Mouse (Mus musculus) CD4-positive, CD25-positive, alpha-beta regulatory T cell, adult 4 months (primary cell): ENCODE measurements around the gene Ghrhr. TPM values are rescaled to one million over a fixed set of nuclear protein-coding genes. Genes with fewer than 3 reads are reported as not detected.

Experiments
- ATAC-seq: one replicate; pipeline ENCODE4 v1.8.0; 2017
- polyA plus RNA-seq, 2 experiments: library from polyadenylated mRNA; unstranded; fragments of 100-300 nt; shearing (Covaris generic); gene quantifications; one replicate each; pipeline ENCODE4 v1.2.1; 2017

Gene Ghrhr
- polyA plus RNA-seq, 2 experiments from 2014 or later: not detected

DNA sequence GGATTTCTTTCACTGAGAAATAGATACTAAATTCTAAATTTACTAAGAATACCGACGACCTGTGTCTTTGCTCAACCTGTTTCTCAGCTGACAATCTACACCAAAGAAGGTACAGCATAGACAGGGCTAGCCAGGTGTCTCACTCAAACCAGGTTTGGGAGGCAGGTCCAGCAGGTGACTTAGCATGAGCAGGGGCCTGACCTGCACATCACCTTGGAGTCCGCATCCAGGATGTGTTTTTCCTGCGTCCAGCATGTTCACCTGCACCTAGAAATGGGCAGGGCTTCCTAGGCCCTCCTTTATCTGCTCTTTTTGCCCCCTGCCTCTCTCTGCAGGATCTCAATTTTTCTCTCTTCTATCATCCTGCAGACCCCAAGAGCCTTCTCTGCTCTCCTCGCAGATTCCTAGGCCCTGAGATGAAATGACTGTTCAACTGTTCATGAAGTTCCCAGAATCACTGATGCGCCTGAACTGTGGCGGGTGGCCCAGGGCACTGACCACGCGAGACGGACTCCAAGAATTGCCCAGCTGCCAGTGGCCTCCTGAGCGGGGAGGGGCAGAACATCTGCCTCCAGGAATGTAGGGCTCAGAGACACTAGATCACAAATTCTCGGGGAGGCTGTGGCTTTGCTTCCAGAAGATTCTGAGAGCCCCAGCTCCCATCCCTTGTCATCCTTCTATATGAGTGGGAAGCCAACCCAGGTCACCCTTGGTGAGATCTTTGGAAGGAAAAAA is 22.2 kb upstream of the Ghrhr start:
- no peak for ATAC-seq

DNA sequence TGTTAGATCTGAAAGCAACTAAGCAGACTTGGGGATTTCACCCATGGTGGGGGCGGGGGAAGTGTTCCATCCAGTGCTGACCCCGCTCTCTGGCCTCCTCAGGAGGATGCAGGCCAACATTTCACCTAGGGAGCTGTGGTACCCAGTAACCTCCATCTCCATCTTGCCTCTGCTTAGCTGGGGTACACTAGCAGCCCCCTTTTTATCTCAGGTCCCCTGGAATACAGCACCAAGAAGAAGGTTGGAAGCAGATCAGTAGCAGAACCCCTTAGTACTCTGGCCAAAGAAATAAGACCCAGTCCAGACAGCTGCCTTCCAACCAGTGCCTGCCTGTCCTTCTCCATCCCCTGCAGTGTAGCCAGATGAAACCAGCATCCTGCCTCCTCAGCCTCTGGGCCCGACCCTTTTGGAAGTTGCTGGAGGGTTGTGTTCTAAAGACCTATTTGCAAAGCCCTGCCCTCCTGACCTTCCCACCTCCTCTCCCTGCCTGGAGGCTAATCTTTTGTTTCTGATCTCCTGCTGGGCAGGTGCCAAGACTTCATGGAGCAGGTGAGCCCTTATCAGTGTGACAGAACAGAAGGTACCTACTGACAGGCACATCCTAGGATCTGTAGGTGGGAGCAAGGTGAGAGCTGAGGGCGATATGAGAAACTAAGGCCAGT is 21.5 kb upstream of the Ghrhr start:
- no peak for ATAC-seq

DNA sequence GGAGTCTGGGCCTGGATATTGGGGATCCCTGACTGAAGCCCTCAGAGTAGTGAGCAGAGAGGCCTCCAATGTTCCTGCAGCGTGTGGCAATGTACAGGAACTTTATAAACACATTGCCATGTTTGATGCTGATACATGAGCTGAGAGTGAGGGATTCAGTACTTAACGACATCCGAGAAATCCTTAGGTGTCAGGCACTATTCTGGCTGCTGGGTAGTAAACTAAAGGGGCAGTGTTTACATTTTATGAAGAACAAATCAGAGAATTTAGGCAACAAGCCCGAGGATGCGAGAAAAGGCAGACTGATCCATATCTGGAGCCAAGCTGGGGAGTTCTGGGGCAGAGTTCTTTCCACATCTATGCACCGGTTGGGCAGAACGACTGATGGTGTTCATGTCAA is 20.5 kb upstream of the Ghrhr start:
- ATAC-seq: no peak

DNA sequence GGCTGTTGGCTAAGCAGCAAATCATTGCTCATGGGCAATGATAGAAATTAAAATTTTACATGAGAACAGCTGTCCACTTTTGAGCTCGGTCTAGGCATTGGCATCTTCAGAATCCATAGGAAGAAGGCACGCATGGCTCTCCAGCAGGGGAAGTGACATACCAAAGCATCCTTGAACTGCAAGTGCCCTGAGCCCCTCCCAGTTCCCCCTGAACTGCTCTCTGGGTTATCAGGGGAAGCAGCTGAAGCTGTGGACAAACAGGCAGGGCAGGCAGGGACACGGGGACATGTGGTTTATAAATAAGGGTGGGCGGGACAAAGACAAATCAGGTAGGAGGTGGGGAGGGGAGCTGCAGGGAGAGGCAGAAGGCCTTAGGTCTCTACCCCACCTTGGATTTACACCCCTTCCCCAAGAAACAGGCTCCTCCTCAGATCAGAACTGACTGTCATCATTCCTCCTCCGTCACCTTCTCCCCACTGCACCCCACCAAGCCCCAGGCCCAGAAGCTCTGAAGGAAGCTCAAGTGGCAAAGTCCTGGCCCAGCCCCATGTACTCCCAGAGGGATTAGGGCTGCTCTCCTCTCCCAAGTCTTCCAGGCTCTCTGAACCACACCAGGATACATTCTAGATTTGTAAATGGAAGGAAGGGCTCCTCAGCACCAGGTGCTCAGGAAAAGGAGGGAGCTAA is 19.9 kb upstream of the Ghrhr start:
- no peak for ATAC-seq

DNA sequence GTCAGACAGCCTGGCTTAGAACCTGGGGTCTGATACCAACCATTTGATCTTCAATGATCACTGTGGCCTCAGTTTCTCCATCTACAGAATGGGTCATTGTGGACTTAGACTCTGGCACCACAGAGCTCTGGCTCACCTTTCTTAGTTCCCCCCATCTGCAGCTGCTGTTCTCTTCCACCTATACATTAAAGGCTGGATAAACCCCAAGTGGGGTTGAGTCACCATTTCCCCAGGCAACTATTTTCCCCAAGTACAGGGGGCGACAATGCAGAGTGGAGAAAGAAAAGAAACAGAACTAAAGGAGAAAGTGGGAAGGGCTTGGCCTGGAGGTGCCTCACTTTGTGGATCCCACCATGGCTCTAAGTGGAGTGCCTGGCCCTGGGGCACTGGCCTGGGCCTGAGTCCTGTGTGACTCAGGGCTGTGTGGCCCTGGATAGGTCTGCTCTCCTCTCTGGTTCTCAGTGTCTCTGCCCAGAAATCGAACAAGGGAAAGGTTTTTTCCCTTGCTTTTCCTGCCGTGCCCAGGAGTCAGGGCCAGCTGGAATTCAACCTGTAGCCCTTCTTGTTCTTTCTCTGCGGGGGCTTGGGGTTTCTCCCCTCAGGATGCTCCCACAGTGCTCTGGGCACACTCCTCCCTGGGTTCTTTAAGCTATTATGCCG is 19.0 kb upstream of the Ghrhr start:
- ATAC-seq: no peak

DNA sequence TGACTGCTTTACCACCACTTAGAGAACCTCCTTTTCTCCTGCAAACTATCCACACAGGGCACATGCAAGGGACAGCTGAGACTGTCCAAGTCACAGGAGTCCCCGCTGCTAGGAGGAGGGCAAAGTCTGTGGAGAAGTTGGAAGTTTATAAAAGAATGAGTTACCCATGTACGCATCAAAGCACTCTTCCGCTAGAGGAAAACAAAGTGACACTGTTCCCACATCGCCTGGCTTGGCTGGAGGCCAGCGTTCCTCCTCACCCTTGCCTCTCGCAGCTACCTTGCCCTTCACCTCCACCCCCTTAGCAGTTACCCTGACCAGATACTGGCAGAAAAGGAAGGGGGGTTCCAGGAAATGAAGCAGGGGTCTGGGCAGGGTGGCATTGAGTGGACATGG is 18.5 kb upstream of the Ghrhr start:
- no peak for ATAC-seq

DNA sequence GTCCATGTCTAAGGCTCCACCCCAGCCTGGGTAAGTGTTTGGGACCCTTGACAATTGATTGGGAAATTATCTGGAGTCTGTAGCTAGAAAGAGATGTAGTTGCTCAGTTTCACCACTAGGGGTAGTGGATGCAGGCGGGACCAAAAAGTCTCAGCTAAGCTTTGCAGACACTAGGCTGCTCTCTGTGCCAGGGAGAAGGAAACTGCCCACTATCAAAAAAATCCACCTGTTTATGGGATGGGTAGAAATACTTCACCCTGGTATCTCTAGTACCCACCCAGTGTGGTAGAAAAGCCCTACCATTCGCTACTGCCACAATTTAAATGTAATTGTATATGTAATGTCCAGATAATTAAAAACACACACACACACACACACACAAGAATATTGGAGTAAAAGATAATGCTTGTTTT is 17.4 kb upstream of the Ghrhr start:
- ATAC-seq: no peak

DNA sequence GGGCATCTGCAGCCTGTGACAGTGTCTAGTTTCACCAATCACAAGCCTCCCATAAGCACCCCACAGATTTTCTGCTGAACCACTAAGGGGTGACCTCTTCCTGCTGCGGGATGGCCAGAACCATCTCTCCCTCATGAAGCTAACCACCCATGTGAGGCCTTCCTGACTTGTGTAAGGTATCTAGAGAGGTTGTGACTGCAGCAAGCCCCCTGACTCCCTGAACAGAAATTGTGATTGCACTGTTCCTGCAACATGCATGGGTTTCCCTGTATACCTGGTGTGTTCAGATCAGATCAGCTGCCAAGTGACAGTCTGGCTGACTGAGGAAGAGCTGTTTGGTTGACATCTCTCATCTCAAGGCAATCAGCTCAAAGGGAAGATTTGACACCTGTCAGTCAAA is 13.4 kb upstream of the Ghrhr start:
- ATAC-seq: no peak

DNA sequence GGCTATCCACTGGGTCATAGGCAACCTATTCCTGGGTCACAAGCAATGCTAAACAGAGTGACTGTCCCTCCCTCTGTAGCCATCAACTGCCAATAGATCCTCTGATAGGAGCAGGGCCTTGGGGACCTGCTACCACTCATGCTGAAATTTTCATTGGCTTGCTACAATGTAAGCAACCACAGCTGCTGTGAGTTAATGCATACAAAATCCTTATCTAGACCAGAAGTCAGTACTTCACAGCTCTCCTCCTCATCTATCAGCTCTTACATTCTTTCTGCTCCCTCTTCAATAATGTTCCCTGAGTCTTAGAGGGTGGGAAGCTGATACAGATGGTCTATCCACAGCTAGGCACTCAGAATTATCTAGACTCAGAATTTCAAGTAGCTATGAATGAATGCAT is 9.0 kb upstream of the Ghrhr start:
- ATAC-seq: no peak

DNA sequence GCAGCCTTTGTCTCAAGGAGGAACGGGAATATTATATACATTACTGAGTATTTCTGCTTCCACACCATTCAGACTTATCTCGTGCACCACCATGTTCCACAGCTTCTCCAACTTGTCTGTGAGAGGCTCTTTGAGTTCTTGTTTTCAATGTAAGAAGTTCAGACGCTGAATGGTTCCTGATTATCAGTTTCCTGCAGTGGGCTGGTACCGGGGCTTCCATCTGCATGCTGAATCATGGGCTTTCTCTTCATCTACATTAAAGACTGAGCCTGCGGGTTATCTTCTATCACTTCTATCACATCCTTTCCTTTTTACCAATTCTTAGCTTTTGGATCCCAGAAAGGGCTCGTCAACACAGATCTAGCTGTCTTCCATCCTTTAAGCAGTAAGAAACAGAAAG is 5.3 kb upstream of the Ghrhr start:
- ATAC-seq: no peak

DNA sequence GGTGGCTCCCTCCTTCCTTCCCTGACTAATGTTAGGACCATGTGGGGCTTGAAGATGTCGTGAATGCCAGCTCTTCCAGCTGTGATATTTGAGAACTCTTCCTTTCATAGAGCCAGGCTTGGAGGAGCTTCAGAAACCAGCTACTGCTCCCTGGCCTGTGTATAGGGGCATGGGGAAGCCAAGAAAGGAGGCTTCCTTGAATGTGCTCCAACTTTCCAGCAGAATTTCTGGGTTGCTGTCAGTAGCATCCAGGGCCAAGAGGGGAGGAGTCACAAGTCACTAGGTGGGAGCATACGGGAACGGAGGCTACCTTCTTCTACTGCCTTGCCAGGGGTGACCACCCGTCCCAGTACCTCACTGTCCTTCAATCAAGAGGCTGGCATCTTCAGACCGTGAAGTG is 416 bp downstream of the Ghrhr start:
- no peak for ATAC-seq

DNA sequence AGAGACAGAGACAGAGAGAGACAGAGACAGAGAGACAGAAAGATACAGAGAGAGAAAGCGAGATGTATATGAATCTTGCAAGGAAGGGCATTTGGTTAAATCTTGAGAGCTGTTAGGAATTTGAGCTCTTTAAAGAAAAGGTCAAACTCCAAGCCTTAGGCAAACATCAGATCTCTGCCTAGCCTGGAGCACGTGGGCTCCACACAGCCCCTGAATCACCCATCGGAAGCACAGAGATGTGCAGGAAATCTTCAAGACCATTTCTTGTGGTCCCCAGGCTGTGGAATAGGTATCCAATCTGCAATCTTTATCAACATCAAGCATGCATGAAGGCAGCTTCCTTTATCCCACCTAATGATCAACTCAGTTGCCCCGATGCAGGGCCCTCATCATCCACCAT is 1.4 kb downstream of the Ghrhr start:
- no peak for ATAC-seq

DNA sequence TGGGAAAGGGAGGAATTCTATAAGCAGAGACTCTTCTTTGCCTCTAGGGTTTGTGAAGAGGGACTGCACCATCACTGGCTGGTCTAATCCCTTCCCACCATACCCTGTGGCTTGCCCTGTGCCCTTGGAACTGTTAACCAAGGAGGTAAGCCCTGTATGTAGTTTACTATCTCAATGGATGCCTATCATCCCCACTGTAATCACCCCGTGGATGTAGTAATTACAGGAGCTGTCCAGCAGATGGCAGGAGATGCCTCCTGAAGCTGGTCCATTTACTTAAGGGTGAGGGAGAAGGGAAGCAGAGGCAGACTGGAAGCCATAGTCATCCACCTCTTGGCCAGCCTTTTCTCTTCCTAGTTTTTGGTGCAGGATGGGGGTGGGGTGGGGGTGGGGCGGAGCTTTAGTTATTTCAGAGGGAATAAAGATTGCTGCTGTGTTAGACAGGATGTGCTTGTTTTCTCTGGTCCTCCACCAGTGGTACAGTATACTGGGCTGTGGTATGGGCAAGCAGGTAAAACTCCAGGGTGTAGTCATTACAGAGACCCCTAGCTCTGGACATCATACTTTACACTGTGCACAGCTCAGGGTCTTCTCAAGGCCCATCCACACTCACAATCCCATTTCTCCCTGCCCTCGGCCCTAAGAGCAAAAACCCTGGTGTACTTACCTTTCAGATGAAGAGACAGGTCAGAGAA is 3.7 kb downstream of the Ghrhr start:
- ATAC-seq: no peak

DNA sequence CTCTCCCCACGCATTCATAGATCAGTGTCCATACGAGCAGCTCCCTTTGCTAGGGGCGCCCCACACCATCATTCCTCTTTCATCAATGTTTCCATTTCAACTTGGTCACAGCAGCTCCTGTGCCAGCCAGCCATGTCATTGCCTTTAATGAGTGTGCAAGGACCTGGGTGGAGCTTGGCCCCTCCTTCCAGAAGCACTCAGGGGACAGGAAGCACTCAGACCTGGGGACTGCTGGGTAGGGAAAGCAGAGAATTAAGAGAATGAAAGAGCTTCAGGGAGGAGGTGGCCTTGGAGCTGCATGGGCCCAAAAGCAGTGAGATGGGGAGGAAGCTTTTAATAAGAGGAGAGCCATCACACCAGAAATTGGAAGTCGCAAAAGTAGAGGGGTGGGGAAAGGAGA is 5.9 kb downstream of the Ghrhr start:
- ATAC-seq: no peak

DNA sequence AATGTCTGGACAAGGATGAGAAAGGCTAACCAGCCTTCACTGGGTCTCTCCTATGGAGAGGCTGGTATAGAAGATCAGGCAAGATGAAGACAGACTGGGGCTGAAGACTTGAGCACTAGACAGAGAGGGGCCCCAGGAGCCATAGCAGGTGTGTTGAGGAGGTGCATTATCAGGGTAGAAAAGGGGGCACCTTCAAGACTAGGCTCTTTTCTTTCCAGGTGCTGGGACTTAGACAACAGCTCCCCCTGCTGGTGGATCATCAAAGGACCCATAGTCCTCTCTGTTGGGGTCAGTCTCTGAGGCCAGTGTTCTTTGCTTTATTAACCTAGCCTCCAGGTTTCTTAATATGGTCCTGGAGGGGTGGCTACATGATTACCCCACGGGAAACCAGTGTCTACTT is 7.8 kb downstream of the Ghrhr start:
- no peak for ATAC-seq

DNA sequence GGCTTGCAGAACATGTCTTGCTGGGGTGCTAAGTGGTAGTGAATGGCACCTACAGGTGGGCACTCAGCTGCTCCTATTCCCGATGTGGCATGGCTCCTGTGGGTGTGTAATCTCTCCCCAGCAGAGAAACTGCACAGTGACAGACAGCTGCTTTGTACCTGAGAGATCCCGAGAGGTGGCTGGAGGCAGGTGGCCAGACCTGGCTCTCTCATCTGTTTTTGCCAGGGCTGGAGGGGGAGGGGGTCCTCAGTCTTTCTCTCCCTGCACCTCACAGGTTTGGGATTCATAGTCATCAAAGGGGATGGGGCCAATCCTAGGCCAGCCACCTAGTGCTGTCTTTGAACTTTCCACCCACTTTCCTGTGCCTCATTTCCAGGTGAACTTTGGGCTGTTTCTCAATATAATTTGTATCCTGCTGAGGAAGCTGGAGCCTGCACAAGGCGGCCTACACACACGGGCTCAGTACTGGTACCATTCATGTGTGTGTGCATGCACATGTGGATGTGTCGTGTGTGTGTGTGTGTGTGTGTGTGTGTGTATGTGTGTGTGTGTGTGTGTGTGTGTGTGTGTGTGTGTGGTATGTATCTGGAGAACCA is 8.4 kb downstream of the Ghrhr start:
- no peak for ATAC-seq

DNA sequence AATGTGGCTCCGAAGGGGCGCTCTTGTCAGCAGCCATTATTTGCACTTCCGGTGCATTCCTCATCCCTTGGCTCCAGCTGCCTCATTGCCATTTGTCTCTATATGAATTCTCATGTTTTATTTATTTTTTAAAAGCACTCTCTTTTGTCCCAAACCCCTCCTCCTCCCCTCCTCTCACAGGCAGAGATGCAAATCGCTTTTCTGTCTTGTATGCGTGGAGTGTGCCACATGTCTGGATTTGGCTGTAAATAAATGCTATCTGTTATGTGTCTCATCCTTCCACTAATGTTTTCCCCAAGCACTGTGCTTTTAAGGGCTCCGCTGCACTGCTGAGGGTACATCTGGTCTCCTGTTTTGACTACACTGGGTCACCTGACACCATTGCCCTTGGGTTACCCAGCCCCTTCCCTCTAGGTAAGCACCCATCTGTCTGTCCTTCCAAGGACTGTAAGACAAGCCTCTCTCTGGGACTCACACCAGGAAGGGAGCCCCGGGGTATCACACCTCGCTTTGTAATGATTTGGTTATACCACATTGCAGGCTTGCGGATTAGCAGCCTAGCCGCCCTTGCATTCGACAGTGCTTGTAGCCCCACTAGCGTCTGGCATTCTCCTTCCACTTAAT is 12.6 kb downstream of the Ghrhr start:
- no peak for ATAC-seq

DNA sequence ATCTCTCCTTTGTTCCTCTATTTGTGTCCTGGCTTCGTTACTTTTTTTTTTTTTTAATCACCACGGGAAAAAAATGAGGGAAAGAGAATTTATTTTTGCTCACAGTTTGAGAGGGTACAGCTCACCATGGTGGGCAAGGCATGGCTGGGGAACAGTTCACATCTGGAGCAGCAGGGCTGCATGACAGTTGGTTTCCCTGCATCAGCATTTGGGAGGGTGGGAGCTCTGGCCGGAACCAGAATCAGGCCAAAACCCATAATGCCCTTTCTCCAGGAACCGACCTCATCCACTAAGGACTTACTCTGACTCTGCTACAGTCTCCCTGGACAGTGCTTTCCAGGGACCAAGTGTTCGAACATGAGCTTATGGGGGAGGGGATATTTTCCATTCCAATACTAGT is 13.2 kb downstream of the Ghrhr start:
- ATAC-seq: no peak

DNA sequence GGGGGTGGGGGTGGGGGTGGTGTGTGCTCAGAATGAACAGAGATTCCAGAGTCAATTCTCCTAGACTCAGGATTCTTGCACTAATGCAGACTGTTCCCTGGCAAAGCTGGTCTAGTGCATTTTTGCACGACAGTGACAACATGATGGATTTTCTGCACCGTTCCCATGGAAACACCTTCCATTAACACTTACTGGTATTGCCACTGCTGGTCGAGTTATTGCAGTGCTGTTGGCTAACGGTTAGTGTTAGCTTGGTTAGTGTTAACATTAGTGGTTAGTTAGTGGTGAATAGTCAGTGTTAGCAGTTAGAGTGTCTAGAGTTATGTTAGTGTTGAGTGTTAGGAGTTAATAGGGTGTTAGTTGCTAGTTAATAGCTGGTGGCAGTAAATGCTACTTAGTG is 15.7 kb downstream of the Ghrhr start:
- no peak for ATAC-seq

DNA sequence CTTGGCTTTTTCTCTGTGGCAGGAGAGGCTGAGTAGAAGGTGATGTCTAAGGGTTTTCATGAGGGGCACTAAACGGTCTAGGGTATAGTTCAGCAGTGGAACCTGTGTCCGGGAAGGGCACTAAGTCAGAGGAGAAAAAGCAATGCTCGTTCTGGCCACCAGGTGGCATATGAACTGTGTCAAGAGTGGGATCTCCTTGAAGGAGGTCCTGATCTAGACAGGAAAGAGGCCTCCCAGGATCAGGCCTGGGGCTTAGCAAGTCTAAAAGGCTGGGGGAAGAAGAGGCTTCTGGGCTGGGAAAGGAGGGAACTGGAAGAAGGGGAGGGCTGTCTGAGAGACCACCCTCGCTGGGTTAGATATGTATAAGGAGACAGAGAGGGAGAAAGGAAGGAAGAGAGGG is 16.4 kb downstream of the Ghrhr start:
- ATAC-seq: no peak

DNA sequence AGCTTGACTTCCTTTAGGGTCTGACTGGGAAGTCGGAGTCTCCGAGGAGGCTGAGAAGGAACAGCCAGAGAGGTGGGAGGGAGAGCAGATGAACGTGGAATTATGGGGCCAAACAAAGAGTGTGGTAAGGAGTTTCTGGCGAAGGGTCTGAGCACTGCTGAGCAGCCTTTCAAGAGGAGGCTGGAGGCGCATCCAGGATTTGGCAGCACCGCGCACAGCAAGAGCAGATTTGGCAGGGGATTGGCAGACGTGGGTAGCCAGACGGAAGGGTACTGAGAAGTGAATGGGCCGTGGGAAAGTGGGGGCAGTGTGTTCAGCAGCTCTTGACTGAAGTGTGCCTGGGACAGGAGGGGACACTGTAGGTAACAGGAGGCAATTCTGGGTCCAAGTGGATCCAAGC is 18.8 kb downstream of the Ghrhr start:
- ATAC-seq: no peak

DNA sequence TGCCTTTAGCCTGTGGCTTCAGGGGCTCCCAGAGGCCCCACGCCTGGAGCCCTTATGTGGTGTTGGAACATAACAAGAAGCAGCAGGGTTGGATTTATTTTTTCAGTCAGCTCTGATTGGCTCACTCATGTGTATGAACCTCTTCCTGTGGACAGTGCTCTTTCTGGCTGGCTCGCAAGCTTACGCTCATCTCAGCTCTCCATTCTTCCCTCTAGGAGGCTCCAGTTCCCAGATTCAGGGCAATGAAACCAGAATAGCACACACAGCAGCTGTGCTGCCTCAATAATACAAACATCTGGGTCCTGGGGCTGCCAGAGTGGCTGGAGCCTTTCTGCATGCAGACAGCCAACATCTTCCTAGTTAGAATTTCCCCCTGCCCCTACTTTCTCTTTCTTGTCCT is 20.1 kb downstream of the Ghrhr start:
- ATAC-seq: no peak
